Mouse (Mus musculus) spleen, adult 2 months (tissue): Measurements from ENCODE around the gene F11r.

Source experiments
- CTCF ChIP-seq: fragments of 200-500 bp; IDR thresholded peaks from 2 replicates; pipeline ENCODE4 v1.5.1; 2011; ENCODE audit warnings: mild to moderate bottlenecking, inconsistent platforms; ENCODE audit not compliant: insufficient read depth, insufficient read length, insufficient replicate concordance; ENCODE audit errors: extremely low read depth
- POLR2A ChIP-seq: fragments of 200-500 bp; IDR thresholded peaks from 2 replicates; pipeline ENCODE4 v1.6.1; 2011; ENCODE audit warnings: low read depth, low read length, inconsistent platforms

GRCm38 (mm10) chr1:171477123-171477522 lies 39.8 kb downstream of the F11r start:
- TF ChIP-seq POLR2A (no peak), CTCF (no peak)
